Mouse (Mus musculus) hindbrain, embryonic 11.5 days (tissue): Measurements from ENCODE around the gene Kcna5. TPM values are rescaled to one million over a fixed set of nuclear protein-coding genes. Genes with fewer than 3 reads are reported as not detected.

Source experiments
- ATAC-seq: fragments of 200-750 bp; cut with Nextera tagmentation; 2 replicates; pipeline ENCODE4 v1.8.0; 2017; ENCODE audit warnings: mild to moderate bottlenecking, moderate TSS enrichment, moderate library complexity; ENCODE audit not compliant: low FRiP score
- DNase-seq: peaks from one replicate; pipeline ENCODE4 v3.0.0-alpha.2; 2015; ENCODE audit warnings: low spot score
- H3K27ac ChIP-seq: fragments of 300-500 bp; sonication (generic); 2 replicates; pipeline ENCODE4 v1.5.1; 2014; ENCODE audit warnings: mild to moderate bottlenecking, low read depth, low read length
- H3K27me3 ChIP-seq: fragments of 300-500 bp; sonication (generic); 2 replicates; pipeline ENCODE4 v1.6.1; 2014; ENCODE audit warnings: mild to moderate bottlenecking, low read length, moderate library complexity, mixed read lengths; ENCODE audit not compliant: control insufficient read depth, insufficient read depth
- H3K36me3 ChIP-seq: fragments of 300-500 bp; sonication (generic); 2 replicates; pipeline ENCODE4 v1.6.1; 2014; ENCODE audit warnings: mild to moderate bottlenecking, low read length, moderate library complexity, mixed read lengths; ENCODE audit not compliant: control insufficient read depth, insufficient read depth
- H3K4me1 ChIP-seq: fragments of 300-500 bp; sonication (generic); replicated peaks from 2 replicates; pipeline ENCODE4 v1.6.1; 2014; ENCODE audit warnings: low read length, mixed read lengths; ENCODE audit not compliant: control insufficient read depth, insufficient read depth
- H3K4me2 ChIP-seq: fragments of 300-500 bp; sonication (generic); replicated peaks from 2 replicates; pipeline ENCODE4 v1.6.1; 2014; ENCODE audit warnings: mild to moderate bottlenecking, low read depth, low read length
- H3K4me3 ChIP-seq: fragments of 300-500 bp; sonication (generic); 2 replicates; pipeline ENCODE4 v1.5.1; 2014; ENCODE audit warnings: low read depth, low read length
- H3K9ac ChIP-seq: fragments of 300-500 bp; sonication (generic); 2 replicates; pipeline ENCODE4 v1.6.1; 2014; ENCODE audit warnings: low read depth, low read length
- H3K9me3 ChIP-seq: fragments of 300-500 bp; sonication (generic); 2 replicates; pipeline ENCODE4 v1.6.1; 2016; ENCODE audit warnings: low read length; ENCODE audit not compliant: control insufficient read depth
- WGBS: fragments of 180-500 bp; shearing (Covaris S2); extraction: QIAGEN DNeasy Blood & Tissue Kit; methylation state at CpG from one replicate; pipeline ENCODE4 v1.1.7; 2014; 5-methylcytosine and 5-hydroxymethylcytosine counted together
- polyA plus RNA-seq: library from polyadenylated mRNA; unstranded; fragments of >200 nt; fragmentation: Nextera tagmentation; extraction: Ambion mirVana; gene quantifications from 2 replicates; pipeline ENCODE4 v1.2.1, GENCODE M21; 2014

The Kcna5 gene
- polyA plus RNA-seq, 1 experiment from 2014 or later = 3.9 TPM

DNA sequence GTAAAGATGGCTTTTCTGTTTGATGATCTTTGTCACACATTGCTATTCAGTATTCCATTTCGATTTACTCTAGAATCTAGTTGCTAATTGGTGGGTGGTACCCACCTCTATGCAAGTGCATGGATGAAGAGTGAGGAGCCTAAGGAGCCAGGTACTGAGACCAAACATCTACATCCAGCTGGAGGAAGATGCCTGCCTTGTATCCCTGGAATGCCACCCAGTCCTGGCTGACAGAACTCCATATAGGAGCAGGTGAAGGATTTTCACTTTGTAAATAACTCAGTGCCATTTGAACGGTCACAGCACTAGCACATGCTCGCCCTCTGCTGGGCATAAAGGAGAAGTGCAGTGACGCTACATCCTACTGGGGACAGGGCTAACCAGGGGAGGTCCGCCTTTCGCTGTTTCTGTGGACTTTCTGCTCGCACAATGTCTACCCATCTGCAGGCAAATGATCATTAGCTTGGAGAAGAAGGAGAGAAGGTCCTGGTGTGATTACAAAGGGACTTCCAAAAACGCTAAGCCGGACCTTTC lies 16.7 kb upstream of the Kcna5 start:
- ATAC-seq = no peak; the same call in 1 of the 2 replicates
- 30% methylated on average over 9 of the region's 9 CpGs for WGBS
- Histone ChIP-seq H3K9ac (no peak overlapping the region), H3K27me3 (no peaks in the 10 kb centered on the region), H3K4me3 (no peak overlapping the region), H3K4me1 (no peaks in the 10 kb centered on the region), H3K9me3 (no peaks in the 10 kb centered on the region), H3K4me2 (no peak overlapping the region), H3K36me3 (no peaks in the 10 kb centered on the region), H3K27ac (no peak overlapping the region)
- peak; percentile 85 for DNase-seq

DNA sequence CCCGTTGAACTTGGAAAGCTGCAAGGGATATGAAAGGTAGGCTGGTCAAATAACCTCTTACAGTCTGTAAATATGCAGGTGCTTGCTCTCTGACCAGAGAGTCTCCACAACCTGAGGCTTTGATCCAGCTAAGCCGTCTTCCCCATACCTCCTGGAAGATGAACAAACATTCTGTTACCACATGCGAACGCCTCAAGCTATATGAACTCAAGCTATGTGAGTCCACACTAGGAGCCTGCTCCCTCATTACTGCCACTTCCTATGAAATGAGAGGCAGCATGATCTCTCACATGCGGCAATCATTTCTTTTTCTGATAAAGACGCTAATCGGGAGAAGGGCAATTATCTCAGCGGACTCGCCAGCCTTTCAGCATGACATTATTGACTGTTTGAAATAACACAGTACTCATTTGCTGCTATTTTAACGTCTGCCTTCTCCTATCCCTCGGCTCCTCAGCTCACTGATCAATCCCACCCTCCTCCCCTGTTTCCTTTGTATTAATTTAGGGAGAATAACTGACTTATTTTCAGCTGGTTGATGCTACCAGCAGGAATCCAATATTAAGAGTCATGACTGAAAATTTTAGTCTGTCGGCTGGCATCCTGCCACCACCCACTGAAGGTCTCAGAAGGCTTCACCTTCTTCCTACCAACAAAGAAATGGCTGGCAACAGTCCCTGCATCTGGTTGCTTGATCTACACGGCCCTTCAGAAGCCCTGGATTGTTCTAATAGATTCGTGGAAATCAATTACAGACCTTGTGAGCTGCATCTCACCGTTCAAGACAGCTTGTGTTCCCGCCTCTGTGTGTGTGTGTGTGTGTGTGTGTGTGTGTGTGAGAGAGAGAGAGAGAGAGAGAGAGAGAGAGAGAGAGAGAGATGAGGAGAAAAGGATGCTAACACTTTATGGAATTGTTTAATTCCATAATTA lies 9.2 kb upstream of the Kcna5 start:
- no peak overlapping the region for H3K4me2 ChIP-seq
- H3K4me1 ChIP-seq = no peaks in the 10 kb centered on the region
- no peak for DNase-seq
- no peak overlapping the region for H3K4me3 ChIP-seq
- no peak overlapping the region for H3K9ac ChIP-seq
- H3K9me3 ChIP-seq = no peaks in the 10 kb centered on the region
- no peaks in the 10 kb centered on the region for H3K27me3 ChIP-seq
- no peaks in the 10 kb centered on the region for H3K36me3 ChIP-seq
- H3K27ac ChIP-seq = no peak overlapping the region
- WGBS = 76% methylated on average over 16 of the region's 16 CpGs
- no peak for ATAC-seq

DNA sequence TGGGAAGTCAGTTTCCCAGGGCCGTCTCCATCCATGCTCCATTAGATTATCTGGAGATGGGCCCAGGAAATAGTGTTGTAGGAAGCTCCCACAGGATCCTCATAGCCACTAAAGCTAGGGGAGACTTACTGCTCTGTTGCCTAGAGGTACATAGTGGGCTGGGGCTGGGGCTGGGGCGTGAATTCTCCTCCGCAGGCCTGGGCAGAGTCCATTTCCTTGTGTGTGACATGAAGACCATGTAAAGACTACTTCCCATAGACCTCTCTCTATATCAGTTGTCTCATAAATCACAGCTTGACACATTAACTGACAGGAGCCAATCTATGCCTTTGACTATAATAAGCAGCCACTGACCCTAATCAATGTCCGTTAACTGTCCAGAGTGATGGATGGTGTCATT lies 7.5 kb upstream of the Kcna5 start:
- Histone ChIP-seq H3K36me3 (no peaks in the 10 kb centered on the region), H3K4me2 (no peak overlapping the region), H3K9me3 (no peaks in the 10 kb centered on the region), H3K9ac (no peak overlapping the region), H3K27me3 (no peaks in the 10 kb centered on the region), H3K27ac (0 out of 2 replicates have a peak overlapping the region, but pooled peaks have one; percentile 30), H3K4me1 (no peaks in the 10 kb centered on the region), H3K4me3 (no peak overlapping the region)
- WGBS = 81% methylated on average over 4 of the region's 4 CpGs
- peak; percentile 35; the same call in 1 of the 2 replicates for ATAC-seq
- DNase-seq = no peak

DNA sequence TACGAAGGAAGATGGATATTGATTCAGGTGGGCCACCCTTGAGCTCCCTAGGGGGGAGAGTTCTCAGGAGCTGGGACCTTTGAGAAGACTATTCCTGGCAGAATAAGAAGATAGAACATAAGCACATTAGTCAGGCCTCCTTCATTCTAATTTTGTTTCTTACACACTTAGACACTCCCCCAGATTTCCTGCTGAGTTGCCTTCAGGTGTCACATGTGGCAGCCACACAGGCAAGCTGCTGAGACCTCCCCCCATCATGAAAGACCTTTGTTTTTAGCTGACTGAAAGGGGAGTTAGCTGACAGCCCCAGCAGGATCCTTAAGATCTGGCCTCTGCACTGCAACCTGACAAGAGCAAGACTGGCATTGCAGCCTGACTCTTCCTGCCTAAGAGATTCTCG lies 2.3 kb upstream of the Kcna5 start:
- Histone ChIP-seq H3K9me3 (no peaks in the 10 kb centered on the region), H3K27me3 (peaks cover 8% of the 10 kb centered on the region), H3K4me1 (peaks cover 10% of the 10 kb centered on the region), H3K4me3 (no peak overlapping the region), H3K4me2 (no peak overlapping the region), H3K36me3 (no peaks in the 10 kb centered on the region), H3K27ac (no peak overlapping the region), H3K9ac (no peak overlapping the region)
- no peak for ATAC-seq
- no peak for DNase-seq
- 31% methylated on average over 2 of the region's 2 CpGs for whole genome bisulfite sequencing

DNA sequence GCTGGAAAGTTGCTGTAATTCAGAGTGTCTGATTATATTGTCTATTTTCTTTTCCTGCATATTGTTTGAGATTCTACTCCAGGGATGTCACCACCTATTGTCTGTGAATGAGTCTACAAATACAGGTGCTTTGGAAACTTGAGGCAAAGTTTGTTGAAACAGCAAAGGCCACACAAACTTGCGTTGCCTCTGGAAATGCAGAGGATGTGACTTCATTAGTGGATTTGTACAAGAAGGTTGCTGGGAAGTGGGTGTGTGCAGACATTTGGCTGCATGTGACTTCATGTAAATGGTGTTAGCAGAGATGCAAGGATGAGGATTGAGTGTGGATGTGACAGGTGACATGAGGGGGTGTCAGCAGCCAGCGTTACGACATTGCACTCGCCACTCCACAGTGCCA lies 1.7 kb upstream of the Kcna5 start:
- Histone ChIP-seq H3K4me1 (peaks cover 10% of the 10 kb centered on the region), H3K27me3 (peaks cover 8% of the 10 kb centered on the region), H3K4me3 (no peak overlapping the region), H3K36me3 (no peaks in the 10 kb centered on the region), H3K4me2 (no peak overlapping the region), H3K9me3 (no peaks in the 10 kb centered on the region), H3K9ac (no peak overlapping the region), H3K27ac (no peak overlapping the region)
- ATAC-seq = no peak
- 73% methylated on average over 4 of the region's 4 CpGs for WGBS
- DNase-seq = no peak

DNA sequence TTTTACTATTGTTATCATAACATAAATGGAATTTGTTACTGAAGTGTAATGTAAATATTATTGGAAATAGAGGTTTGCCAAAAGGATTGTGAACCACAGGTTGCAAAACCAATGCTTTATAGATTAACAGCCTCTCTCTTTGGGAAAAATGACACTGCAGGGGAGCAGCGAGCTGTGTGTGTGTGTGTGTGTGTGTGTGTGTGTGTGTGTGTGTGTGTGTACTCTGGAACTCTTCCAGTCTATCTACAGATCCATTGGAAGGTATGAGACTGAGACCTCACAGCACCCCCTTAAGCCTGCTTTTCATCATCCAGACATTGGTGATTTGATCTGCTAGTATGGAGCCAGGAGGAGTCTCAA lies 679 bp upstream of the Kcna5 start:
- ATAC-seq = no peak
- no peak overlapping the region for H3K4me2 ChIP-seq
- H3K27ac ChIP-seq = no peak overlapping the region

DNA sequence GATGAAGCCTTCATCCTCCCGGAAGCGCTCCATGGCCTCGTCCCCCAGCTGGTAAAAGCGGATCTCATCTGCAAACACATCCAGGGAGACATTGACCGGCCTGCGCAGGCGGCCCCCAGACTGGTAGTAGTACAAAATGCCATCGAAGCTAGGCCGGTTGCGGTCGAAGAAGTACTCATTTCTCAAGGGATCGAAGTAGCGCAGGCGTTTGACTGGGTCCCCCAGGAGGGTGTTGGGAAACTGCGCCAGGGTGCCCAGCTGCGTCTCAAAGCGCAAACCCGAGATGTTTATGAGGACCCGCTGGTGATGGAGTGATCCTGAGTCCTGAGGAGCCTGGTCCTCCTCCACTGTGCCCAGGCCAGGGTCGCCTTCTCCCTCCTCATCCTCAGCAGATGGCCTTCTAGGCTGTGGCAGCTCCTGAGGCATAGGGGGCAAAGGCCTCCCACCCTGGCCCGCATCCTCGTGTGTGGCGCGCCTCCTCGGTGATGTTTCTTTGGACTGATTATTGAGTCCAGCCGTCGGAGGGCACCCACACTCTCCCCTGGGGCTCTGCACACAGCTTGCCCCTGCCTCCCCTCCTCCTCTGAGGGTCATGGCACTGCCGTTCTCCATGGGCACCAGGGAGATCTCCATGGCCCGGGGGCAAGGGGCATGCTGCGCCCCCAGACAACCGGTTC lies 543 bp downstream of the Kcna5 start:
- peak overlapping the region; percentile 42; the same call in 1 of the 2 replicates for H3K27ac ChIP-seq
- DNase-seq = peak; percentile 30
- peak overlapping the region; percentile 55 for H3K4me2 ChIP-seq
- H3K36me3 ChIP-seq = no peaks in the 10 kb centered on the region
- ATAC-seq = peak; percentile 62
- no peaks in the 10 kb centered on the region for H3K9me3 ChIP-seq
- 8% methylated on average over 31 of the region's 31 CpGs for WGBS
- H3K9ac ChIP-seq = peak overlapping the region; percentile 40
- H3K4me1 ChIP-seq = peaks cover 10% of the 10 kb centered on the region
- H3K4me3 ChIP-seq = peak overlapping the region; percentile 18; the same call in 1 of the 2 replicates
- peaks cover 8% of the 10 kb centered on the region for H3K27me3 ChIP-seq

More for the DNA sequence above, 679 bp upstream of the Kcna5 start:
- H3K9ac ChIP-seq = no peak overlapping the region
- DNase-seq = no peak
- peaks cover 10% of the 10 kb centered on the region for H3K4me1 ChIP-seq
- H3K36me3 ChIP-seq = no peaks in the 10 kb centered on the region
- H3K4me3 ChIP-seq = no peak overlapping the region
- no peaks in the 10 kb centered on the region for H3K9me3 ChIP-seq
- peaks cover 8% of the 10 kb centered on the region for H3K27me3 ChIP-seq
- 15% methylated on average over 1 of the region's 1 CpGs for WGBS

DNA sequence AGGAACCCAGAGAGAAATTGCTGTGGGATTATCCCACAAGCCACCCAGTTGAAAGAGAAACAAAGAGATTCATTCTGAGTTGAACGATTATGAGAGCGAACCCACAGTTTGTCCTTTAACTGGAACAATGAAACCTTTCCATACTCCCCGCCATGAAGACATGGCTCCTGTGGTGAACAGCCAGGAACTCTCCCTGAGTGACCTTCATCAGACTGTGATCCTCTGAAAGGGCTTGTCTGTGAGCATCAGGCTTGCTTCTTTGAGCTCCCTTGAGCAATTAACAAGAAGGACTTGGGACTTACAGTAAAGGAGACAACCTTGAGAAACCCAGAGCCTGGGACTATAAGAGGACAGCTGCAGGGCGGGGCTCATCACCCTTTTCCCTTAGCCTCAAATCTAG lies 3.9 kb downstream of the Kcna5 start:
- no peak for DNase-seq
- H3K9me3 ChIP-seq = no peaks in the 10 kb centered on the region
- H3K4me2 ChIP-seq = no peak overlapping the region
- 57% methylated on average over 4 of the region's 4 CpGs for WGBS
- ATAC-seq = no peak
- H3K27ac ChIP-seq = no peak overlapping the region
- no peak overlapping the region for H3K4me3 ChIP-seq
- H3K4me1 ChIP-seq = peaks cover 10% of the 10 kb centered on the region
- no peak overlapping the region for H3K9ac ChIP-seq
- H3K27me3 ChIP-seq = peaks cover 8% of the 10 kb centered on the region
- no peaks in the 10 kb centered on the region for H3K36me3 ChIP-seq
